Mouse (Mus musculus): ENCODE results near the gene Grin2d.

- TF ChIP-seq CTCF (IDR thresholded peaks at IDR 0.05; ENCODE audit: control insufficient read depth, insufficient read depth, insufficient replicate concordance, low read depth, low read length) (no peak), POLR2A (IDR thresholded peaks at IDR 0.05; ENCODE audit: control insufficient read depth, low read depth, low read length) (no peak)
Observed at GRCm38 (mm10) chr7:45831128-45831525, 47.1 kb downstream of the Grin2d start.

Data from testis, adult 2 months (tissue).